Mouse (Mus musculus) heart, embryonic 12.5 days (tissue): ENCODE results near the gene Tead3. TPM values are rescaled to one million over a fixed set of nuclear protein-coding genes. Genes with fewer than 3 reads are reported as not detected.

Experiments used
- ATAC-seq: fragments of 200-750 bp; cut with Nextera tagmentation; 2 replicates; pipeline ENCODE4 v1.8.0; 2017; ENCODE audit warnings: moderate TSS enrichment, moderate library complexity; ENCODE audit not compliant: insufficient number of reproducible peaks, low FRiP score
- H3K27ac ChIP-seq: fragments of 300-500 bp; sonication (generic); 2 replicates; pipeline ENCODE4 v1.5.1; 2016; ENCODE audit warnings: mild to moderate bottlenecking, moderate library complexity; ENCODE audit not compliant: poor library complexity, severe bottlenecking
- H3K27me3 ChIP-seq: fragments of 300-500 bp; sonication (generic); replicated peaks from 2 replicates; pipeline ENCODE4 v1.6.1; 2016; ENCODE audit warnings: mild to moderate bottlenecking, moderate library complexity
- H3K36me3 ChIP-seq: fragments of 300-500 bp; sonication (generic); 2 replicates; pipeline ENCODE4 v1.6.1; 2016; ENCODE audit warnings: mild to moderate bottlenecking, moderate library complexity
- H3K4me1 ChIP-seq: fragments of 300-500 bp; sonication (generic); replicated peaks from 2 replicates; pipeline ENCODE4 v1.6.1; 2016; ENCODE audit warnings: mild to moderate bottlenecking
- H3K4me2 ChIP-seq: fragments of 300-500 bp; sonication (generic); 2 replicates; pipeline ENCODE4 v1.6.1; 2016; ENCODE audit warnings: mild to moderate bottlenecking, moderate library complexity
- H3K4me3 ChIP-seq: fragments of 300-500 bp; sonication (generic); 2 replicates; pipeline ENCODE4 v1.5.1; 2016; ENCODE audit warnings: mild to moderate bottlenecking
- H3K9ac ChIP-seq: fragments of 300-500 bp; sonication (generic); 2 replicates; pipeline ENCODE4 v1.6.1; 2016; ENCODE audit warnings: mild to moderate bottlenecking, moderate library complexity
- H3K9me3 ChIP-seq: fragments of 300-500 bp; sonication (generic); replicated peaks from 2 replicates; pipeline ENCODE4 v1.6.1; 2016; ENCODE audit warnings: mild to moderate bottlenecking, moderate library complexity
- WGBS: fragments of 180-500 bp; shearing (Covaris S2); methylation state at CpG from one replicate; pipeline ENCODE4 v1.1.7; 2016; 5-methylcytosine and 5-hydroxymethylcytosine counted together
- polyA plus RNA-seq: library from polyadenylated mRNA; unstranded; fragments of >200 nt; fragmentation: Nextera tagmentation; extraction: Ambion mirVana; gene quantifications from 2 replicates; pipeline ENCODE4 v1.2.1, GENCODE M21; 2016

Tead3 gene
- polyA plus RNA-seq, 1 experiment from 2014 or later = 8.1 TPM

DNA sequence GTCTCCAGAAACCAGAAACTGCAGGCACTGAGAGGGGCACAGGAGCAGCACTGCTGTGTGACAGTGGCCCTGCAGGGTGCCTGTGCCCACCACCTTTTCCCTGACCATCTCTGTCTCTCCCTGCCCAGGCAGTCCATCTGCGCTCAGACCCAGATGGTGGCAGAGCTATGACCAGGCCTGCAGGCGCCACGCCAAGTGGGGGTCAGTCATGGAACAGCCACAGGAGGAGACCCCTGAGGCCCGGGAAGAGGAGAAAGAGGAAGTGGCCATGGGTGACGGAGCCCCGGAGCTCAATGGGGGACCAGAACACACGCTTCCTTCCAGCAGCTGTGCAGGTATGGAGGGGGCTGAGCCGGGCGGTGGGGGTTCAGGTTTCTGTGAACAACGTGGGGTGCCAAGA, 64.5 kb downstream of the Tead3 start:
- Histone ChIP-seq H3K9me3 (no peaks in the 10 kb centered on the region), H3K4me3 (no peak overlapping the region), H3K36me3 (peaks cover 4% of the 10 kb centered on the region; the same call in 1 of the 2 replicates), H3K4me1 (peaks cover 35% of the 10 kb centered on the region), H3K9ac (no peak overlapping the region), H3K4me2 (no peak overlapping the region), H3K27me3 (no peaks in the 10 kb centered on the region), H3K27ac (no peak overlapping the region)
- no peak for ATAC-seq
- 74% methylated on average over 10 of the region's 10 CpGs for WGBS

DNA sequence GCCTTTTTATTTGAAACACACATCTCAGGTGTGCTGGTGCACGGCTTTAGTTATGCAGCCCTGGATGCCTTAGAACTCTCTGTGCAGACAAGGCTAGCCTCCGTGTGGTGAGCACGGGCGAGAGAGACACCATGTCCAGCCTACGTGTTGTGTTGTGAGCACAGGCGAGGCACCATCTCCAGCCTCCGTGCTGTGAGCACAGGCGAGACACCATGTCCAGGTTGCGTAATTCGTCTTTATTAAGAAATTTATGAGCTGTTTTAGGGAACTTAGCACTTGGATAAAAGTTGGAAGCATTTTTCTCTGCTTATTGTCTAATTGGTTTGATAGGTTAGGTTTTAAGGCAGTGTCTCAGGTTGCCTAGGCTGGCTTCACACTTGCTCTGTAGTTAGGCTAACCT, 67.4 kb downstream of the Tead3 start:
- H3K4me2 ChIP-seq = no peak overlapping the region
- WGBS = 87% methylated on average over 10 of the region's 10 CpGs

DNA sequence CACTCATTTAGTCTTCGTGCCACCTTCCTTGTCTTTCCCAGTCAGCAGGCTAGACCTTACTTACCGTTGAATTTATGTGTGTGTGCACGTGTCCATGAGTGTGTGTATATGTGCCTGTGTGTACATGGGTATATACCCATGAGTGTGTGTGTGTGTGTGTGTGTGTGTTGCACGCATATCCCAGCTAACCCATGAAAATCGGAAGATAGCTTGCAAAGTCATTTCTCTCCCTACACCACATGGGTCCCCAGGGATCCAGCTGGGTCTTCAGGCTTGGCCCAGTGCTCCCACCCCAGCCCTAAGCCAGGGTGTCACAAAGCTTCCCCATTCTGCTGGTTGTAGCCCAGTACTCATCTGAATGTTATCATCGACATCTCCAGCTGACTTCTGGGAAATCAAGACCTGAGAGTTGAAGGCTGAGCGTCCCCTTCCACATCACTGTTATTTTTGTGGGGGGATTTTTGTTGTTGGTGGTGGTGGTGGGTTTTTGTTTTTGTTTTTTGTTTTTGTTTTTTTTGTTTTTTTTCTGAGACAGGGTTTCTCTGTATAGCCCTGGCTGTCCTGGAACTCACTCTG, 68.7 kb downstream of the Tead3 start:
- no peak overlapping the region for H3K4me2 ChIP-seq
- H3K27me3 ChIP-seq = no peaks in the 10 kb centered on the region
- no peak for ATAC-seq
- H3K9me3 ChIP-seq = no peaks in the 10 kb centered on the region
- no peak overlapping the region for H3K4me3 ChIP-seq
- H3K4me1 ChIP-seq = peaks cover 37% of the 10 kb centered on the region
- no peak overlapping the region for H3K27ac ChIP-seq
- 86% methylated on average over 7 of the region's 7 CpGs for WGBS
- H3K36me3 ChIP-seq = peaks cover under 1% of the 10 kb centered on the region; the same call in 1 of the 2 replicates
- no peak overlapping the region for H3K9ac ChIP-seq

More for the DNA sequence above, 67.4 kb downstream of the Tead3 start:
- Histone ChIP-seq H3K27ac (no peak overlapping the region), H3K9me3 (no peaks in the 10 kb centered on the region), H3K36me3 (peaks cover 4% of the 10 kb centered on the region; the same call in 1 of the 2 replicates), H3K27me3 (no peaks in the 10 kb centered on the region), H3K9ac (no peak overlapping the region), H3K4me1 (peaks cover 49% of the 10 kb centered on the region), H3K4me3 (no peak overlapping the region)
- ATAC-seq = no peak

Other genes starting within 250 kb of the Tead3 start
- gene Scube3, start 208.7 kb downstream of the Tead3 start, polyA plus RNA-seq = 1.1 and 1.2 TPM in 2 replicates
- gene Zfp523, start 173.7 kb downstream of the Tead3 start, polyA plus RNA-seq = 26.8 and 27.1 TPM in 2 replicates
- gene Def6, start 143.0 kb downstream of the Tead3 start, polyA plus RNA-seq = 3.3 and 4.9 TPM in 2 replicates
- gene Ppard, start 118.1 kb downstream of the Tead3 start, polyA plus RNA-seq = 1.1 and 1.4 TPM in 2 replicates
- gene Fance, start 37.3 kb downstream of the Tead3 start, polyA plus RNA-seq = 21.8 and 23.0 TPM in 2 replicates
- gene Rpl10a, start 22.3 kb downstream of the Tead3 start, polyA plus RNA-seq = 301 and 344 TPM in 2 replicates
- 3.7 and 4.6 TPM in 2 replicates for gene Tulp1, start 14.4 kb upstream of the Tead3 start, polyA plus RNA-seq
- 15.8 and 16.0 TPM in 2 replicates for gene Fkbp5, start 166.7 kb upstream of the Tead3 start, polyA plus RNA-seq
- not detected in 2 replicates for gene Armc12, start 180.0 kb upstream of the Tead3 start, polyA plus RNA-seq
- not detected in 2 replicates for gene Clpsl2, start 198.6 kb upstream of the Tead3 start, polyA plus RNA-seq
- 0.31 TPM in 1 of 2 replicates, not detected in the other for gene Clps, start 209.9 kb upstream of the Tead3 start, polyA plus RNA-seq
- gene Lhfpl5, start 224.8 kb upstream of the Tead3 start, polyA plus RNA-seq = 0.15 and 0.33 TPM in 2 replicates